Mouse (Mus musculus) cerebellum, adult (tissue): ENCODE results near the gene Grin2c.

Experiments used
- ATAC-seq: cut with Nextera tagmentation; 2 replicates; pipeline ENCODE4 v1.9.2; 2017; ENCODE audit warnings: mild to moderate bottlenecking, moderate library complexity, mixed read lengths; ENCODE audit not compliant: insufficient number of reproducible peaks, low FRiP score, low TSS enrichment

Grin2c gene

DNA sequence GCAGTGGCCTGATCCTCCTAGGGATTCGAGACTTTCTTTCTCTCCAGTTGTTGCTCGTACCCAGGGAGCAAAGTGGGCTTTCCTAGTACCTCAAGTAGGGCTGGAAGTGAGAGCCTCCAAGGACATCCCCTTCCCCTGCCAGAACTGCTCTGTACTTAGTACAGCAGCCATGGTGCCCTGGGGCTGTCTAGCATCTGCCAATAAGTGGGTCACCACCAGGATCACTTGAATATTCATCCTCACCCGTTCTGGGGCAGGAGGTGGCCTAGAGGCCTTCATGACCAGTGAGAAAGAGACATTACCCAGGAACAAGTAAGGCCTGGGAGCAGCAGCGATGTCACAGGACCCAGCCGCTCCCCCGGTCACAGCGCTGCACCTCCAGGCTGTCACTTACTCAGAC, 57.1 kb downstream of the Grin2c start:
- ATAC-seq: no peak

DNA sequence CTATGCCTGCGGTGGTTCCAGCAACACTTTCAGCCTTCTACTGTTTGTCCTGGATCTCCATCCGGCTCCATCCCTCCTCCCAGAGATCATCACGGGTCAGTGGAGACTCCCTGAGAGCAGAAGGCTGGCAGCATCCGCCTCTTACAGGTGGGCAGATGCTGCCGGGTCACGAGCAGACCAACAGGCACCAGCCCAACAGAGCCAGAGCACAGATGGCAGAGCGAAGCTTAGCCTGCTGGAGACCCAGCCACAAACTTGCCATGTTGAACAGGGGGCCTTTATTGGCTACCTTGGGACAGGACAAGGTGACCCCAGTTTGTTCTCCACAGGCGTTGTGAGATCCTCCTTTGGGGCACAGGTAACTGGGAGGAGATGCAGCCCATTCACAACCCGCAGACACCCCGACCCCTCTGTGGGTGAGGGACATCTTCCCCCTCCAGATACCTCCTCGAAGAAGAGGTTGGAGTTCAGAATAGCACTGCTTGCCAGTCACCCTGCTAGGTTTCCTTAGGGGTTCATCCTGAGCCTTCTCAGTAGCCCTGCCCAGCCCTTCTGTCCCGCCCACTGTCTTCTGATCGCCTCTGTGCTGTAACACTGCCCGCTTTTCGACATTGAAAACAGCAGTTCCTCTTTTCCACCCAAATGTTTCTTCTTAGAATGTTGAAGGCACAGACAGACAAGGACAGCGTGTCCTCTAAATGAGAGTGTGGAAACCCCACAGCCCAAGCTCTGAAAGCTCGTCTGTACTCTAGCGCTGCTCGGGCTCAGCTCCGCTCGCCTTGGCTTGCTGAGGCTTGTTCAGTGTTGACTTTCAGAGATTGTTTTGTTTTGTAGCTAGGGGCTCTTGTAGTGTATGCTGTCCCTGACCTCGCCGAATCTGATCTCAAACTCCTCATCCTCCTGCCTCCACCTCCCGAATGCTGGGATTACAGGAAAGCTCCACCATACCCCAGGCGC, 58.0 kb downstream of the Grin2c start:
- ATAC-seq: no peak

DNA sequence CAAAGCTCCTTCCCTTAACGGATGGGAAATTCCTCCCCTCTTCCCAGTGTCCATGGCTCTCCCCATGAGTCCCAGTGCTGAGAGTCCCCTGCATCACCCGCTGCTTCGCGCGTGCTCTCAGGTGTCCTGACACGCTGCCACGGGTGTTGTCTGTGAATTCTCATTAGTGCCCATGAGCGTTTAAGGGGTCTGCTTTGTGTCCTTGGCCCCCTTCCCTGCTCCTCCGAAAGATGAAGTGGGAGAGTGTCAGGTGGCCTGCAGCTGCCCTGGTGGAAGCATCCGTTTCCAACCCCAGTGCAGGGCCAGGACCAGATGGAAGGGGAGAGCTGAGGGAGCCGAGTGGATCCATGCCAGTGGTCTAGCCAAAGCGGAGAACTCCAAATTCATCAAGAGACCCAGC, 58.9 kb downstream of the Grin2c start:
- ATAC-seq: no peak

DNA sequence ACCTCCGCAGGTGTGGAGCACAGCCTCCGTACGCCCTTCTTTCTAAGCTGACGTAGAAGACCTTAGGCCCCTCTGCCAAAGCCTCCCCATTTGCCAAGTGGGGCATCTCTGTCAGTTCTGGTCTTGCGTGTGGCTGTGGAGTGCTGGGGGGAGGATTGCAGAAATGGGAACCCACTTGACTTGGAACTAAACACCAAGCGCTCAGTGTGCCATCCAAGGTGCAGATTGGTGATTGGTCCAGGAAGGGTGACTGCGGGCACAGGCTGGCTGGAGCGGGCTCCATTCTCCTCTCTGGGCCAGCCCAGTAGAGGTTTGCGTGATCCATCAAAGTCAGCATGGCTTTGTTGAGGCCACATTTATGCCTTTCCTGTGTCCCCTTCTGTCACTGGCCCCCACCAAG, 64.3 kb downstream of the Grin2c start:
- peak; percentile 74; the same call in 1 of the 2 replicates for ATAC-seq

DNA sequence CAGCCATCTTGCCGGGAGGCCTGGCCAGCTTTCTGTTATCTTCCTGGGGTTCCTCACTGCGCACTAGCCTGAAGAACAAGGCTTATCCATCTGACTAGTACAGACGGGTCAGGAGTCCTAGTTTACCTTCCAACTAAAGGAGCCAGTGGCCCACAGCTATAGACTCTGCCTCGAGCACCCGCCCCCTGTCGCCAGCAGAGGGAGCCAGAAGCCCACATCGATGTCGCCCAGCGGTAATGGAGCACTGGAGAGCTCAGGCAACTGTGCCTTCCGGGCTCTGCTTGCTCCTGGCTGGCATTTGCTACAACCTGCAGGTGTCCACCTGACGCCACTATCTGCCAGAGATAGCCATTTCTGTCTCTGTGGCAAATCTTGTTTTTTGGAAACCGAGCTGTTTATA, 64.7 kb downstream of the Grin2c start:
- ATAC-seq: peak; percentile 80; the same call in 1 of the 2 replicates

DNA sequence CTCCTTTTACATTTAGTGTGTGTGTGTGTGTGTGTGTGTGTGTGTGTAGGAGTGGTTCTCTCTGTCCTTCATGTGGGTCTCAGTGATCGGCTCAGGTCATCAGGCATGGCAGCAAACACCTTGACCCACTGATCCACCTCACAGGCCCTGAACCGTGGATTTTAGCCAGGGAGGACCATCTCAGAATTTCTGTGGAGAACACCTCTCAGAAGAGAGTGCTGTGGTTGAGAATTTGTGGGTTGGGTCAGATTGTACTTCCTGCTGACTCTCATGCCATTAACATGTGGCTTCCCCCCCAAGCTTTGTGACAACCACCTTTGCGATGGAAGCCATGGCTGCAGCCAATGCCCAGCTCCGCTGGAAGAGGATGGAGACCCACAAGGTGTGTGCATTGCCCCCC, 66.5 kb downstream of the Grin2c start:
- ATAC-seq: no peak
